Mouse (Mus musculus): Measurements from ENCODE around the gene Ankrd61.

DNA sequence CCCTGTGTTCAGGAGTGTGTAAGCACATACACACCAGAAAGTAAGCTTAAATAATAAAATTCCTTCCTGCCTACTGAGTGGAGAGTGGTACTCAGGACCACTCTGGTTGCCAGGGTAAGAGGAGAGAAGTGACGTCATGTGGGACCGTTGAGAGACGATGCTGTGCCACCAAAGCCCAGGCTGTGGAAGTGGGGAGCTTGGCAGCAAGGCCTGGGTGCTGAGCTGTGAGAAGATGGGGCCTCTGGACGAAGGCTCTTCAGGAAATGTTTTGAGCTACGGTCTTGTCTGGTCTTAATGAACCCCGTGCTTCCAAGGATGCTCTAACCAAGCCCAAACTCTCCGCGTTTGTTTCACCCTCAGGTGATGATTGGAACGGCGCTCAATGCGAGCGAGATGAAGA lies 33.2 kb upstream of the Ankrd61 start:
- TF ChIP-seq ZC3H11A (IDR thresholded peaks at IDR 0.05; ENCODE audit: borderline replicate concordance, low read depth, low read length) (no peak), MAFK (IDR thresholded peaks at IDR 0.05; ENCODE audit: insufficient read depth, low read depth, low read length) (no peak), ZNF384 (IDR thresholded peaks at IDR 0.05; ENCODE audit: low read depth, low read length) (no peak), HCFC1 (IDR thresholded peaks at IDR 0.05; ENCODE audit: borderline replicate concordance, insufficient read depth, low read length) (no peak)
